Mouse (Mus musculus): ENCODE data around the gene Hopx.
"Not testable (repeated sequence)": the region's sequence is repeated elsewhere in the genome, so short reads cannot be mapped to it uniquely, and the experiment has no call there.

Hopx gene

DNA sequence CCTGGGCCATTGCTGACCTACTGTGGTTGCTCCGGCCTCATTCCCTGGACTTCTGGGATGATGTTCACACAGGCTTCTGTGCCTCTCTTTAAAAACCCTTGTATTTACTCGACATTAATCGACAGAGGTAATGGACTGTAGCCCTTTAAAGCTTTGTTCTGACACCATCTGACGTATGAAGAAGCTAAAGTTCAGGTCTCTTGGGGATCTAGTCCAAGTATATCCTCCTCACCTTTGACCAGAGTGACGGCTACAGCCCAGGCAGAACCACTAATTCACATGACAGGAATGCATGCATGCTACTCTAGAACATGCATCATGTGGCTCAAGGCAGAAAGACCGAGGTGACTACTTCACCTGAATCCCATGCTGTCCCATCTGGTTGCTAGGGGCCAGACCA lies 14.2 kb downstream of the Hopx start:
- DNase-seq (ENCODE audit: low spot score in 2 of 2) = no peak

DNA sequence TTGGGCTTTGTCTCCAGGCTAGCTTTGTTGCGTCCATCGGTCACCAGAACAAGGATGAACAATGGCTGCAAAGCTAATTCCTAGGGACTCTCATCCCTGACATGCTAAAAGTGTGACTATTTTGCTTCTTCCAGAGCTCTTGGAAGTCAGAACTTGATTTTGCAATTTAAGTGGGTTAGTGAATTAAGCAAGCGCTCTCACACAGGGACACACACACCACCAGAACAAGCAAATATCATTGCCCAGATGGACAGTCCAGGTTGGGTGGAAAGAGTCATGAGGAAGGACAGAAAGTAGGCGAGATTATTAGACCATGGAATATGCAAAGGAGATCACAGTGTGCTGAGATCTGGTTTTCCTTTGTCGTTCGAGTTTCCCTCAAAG lies 14.9 kb downstream of the Hopx start:
- no peak for DNase-seq (ENCODE audit: low spot score in 2 of 2)

DNA sequence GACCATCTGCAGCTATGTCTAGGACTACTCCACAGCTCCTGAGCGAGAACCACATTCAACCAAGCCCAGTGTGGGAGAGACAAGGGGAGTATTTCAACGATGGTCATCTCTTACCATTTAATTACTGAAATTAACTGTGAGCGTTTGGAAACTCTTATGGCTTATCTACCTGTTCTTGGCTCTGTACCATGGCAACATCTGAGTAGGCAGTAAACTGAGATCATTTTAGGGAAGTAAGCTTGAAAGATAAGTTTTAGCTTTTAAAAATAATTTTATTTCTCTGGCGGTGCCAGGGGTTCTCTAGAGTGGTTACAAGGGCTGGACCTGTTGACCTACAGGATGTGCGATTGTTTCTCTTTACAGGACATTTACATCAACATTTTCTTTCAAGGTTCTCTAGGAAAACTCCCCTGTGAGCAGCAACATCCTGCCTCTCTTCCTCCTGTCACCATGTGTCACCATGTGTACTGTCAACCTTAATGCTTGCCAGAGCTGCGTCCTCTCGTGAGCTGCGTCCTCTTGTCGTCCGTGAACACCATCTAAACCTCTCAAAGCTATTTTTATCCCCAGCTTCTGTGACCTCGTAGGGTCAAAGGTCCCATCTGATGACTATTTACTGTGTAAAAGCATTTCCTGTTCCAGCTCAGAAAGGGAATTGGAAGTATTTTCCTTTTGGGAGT lies 15.5 kb downstream of the Hopx start:
- DNase-seq (ENCODE audit: low spot score in 2 of 2) = no peak

DNA sequence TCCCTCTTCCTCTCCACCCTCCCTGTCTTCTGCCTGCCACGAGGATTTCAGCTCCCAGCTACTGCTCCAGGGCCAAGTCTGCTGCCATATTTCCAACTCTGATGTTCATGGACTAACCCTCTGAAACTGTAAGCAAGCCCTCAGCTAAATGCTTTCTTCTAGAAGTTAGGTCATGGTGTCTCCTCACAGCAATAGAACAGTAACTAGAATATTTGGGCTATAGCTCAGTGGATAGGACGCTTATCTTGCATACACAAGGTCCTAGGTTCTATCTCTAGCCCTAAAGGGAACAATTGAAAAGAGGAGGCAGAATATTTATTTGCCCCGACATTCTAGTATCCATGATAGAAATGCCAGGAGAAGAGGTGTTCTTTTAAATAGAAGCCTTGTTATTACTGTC lies 16.0 kb downstream of the Hopx start:
- DNase-seq (ENCODE audit: low spot score in 2 of 2) = no peak

DNA sequence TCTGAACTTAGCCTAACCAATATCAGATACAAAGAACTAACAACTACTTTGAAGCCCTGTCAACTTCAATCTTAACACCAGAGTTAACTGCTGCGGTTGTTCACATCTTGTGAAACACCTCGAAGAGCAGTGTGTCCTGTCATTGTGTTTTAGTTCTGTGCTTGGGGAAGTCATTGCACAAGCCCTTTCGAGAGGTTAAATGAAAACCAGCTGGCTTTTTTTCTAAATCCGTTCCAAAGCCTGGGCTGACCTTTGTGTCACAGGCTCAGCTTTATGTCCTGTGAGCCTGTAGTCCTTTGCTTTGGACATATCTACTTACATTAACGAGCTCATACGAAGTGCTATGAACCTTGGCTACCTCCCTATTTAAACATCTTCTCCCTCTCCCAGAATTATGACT lies 17.2 kb downstream of the Hopx start:
- DNase-seq (ENCODE audit: low spot score in 2 of 2) = no peak

DNA sequence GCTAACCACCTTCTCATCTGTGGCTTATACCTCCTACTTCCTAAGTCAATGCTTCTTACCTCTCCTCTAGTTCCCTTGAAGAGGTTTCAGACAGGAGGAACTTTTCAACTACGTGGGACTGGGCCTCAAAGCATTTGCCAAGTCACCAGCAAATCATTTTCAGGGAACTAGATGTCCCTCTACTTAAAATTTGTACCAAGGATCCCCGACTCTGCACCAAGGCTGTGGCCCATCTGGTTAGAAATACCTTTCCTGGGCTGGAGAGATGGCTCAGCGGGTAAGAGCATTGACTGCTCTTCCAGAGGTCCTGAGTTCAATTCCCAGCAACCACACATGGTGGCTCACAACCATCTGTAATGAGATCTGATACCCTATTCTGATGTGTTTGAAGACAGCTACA lies 18.7 kb downstream of the Hopx start:
- DNase-seq (ENCODE audit: low spot score in 2 of 2) = not testable (repeated sequence)

DNA sequence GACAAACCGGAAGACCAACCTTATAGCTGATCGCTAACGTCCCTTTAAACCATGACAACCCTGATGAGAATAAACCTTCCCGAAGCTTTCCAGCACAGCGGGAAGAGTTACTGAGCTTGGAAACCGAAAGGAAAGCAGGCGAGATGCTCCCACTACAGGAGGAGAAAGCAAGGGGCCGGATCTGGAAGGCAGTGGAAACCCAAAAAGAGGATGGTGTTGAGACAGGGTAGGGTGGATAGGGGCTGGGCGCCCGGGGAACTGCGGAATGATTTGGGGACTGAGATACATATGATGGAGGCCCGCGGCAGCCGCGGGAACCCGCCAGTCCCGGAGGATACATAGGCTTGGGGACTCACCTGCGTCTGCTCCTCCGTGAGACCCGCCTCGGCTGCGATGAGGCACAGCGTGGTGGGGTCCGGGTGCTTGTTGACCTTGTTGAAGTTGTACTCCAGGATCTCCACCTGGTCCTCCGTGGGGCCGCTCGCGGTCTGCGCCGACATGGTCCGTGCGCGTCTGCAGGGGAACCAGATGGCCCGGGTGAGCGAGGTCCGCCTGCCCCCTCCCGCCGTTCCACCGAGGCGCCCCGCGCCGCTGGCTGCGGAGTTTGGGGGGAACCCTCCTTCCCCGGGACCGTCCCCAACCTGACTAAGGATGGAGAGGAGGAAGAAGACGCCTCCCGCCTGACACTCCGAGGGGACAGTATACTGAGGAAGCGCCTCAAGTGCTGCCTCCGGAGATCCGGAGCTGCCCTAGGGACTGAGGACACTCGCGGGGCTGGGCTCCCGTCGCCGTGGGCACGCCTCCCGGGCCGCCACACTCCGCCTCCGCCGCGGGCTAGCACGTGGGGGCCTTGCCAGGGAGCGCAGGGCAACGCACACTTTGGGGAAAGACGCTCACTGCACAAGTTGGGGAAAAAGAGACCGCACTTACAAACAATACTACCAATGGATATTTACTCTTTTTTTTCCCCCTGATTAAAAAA lies 20.1 kb downstream of the Hopx start:
- peak in 1 of 2 experiments; percentile 20 for DNase-seq (ENCODE audit: low spot score in 2 of 2)

DNA sequence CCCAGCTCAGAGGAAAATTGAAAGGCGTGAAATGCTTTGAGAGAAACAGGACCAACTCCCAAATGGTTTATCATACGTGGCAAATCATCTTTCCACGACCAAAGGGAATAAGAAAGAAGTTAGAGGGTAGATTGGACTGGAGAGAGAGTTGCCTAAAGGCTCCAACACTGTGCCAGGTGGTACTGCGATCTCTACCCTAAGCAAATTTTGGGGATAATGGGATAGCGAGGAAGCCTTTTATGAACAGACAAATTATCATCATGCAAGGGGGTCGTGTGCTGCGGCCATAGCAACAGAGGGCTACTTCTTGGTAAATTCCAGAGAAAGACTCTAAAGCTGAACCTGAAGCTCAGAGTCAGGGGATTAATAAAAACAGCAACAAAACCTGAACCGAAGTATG lies 21.0 kb downstream of the Hopx start:
- DNase-seq (ENCODE audit: low spot score in 2 of 2) = no peak

DNA sequence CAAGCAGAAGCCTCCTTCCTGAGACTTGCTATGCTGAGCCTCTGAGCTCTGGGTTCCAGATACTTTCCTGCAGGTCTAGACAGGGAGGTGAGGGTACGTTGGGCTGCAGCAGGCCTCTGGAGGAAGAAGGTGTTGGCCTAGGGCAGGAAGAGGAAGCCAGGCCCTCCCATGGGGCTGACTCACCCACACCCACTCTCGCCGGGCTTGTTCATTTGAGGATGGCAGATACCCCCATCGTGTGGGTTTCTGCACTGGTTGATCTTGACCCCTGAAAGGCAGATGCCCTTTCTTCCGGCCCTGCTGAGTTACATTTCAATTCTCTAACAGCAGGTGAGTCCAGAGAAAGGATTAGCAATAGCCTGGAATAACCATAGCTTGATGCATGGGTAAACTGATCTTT lies 22.4 kb downstream of the Hopx start:
- DNase-seq (ENCODE audit: low spot score in 2 of 2) = no peak

DNA sequence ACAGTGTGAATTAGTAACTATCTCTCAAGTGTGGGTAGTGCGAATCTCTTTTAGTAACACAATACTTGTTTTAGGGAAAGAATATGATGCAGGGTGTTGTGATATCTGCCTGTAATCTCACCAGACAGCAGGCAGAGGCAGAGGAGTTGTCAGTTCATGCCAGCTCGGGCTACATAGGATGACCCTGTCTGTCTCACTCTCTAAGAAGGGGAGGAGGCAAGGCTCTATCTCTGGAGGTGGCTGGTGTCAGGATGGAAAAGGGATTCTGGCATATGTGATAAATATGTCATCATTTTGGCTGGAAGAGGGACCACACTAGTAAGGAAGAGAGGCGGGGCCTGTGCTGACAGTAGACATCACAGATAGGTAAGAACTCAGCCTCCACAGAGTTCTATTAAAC lies 23.0 kb downstream of the Hopx start:
- DNase-seq (ENCODE audit: low spot score in 2 of 2) = no peak

DNA sequence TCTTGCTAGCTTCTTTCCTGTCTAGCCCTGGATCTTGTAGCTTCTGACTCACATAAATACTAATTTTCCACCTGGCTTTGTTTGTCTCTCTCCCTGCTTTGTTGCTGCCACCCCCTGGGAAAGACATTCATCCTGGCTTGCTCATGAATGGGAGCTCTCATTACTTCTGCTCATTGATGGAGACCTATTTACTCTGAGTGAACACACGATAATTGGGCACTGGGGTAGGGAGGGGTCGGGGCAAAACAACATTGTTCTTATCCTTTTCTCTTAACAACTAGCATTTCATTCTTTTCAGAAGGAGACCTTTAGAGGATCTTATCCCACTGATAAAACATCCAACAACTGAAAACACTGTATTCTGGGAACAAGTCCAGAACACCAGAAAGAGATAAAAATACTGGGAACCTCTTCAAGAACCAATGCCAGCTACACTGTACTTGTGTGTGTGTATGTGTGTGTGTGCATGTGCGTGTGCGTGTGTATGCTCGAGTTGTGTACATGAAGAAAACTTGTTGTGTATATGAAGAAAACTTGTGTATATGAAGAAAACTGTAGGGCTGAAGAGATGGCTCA lies 24.3 kb downstream of the Hopx start:
- no peak for DNase-seq (ENCODE audit: low spot score in 2 of 2)

DNA sequence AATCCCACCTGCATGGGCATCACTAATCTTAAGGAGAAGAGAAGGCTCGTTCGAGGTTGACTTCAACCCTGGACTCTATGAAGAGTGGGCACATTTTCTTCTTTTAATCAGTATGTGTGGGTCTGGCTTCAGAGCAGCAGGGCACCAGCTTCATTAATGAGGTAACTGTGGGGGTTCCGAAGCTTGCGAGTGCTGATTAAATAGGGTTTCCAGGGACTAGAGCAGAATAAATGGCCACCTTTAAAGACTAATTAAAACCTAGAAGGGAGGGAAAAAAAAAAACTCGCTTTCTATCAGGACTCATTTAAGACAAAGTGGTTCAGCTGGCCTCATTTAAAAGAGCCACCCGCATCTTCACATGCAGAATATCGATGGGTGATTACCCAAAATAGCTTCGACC lies 25.0 kb downstream of the Hopx start:
- DNase-seq (ENCODE audit: low spot score in 2 of 2) = no peak

DNA sequence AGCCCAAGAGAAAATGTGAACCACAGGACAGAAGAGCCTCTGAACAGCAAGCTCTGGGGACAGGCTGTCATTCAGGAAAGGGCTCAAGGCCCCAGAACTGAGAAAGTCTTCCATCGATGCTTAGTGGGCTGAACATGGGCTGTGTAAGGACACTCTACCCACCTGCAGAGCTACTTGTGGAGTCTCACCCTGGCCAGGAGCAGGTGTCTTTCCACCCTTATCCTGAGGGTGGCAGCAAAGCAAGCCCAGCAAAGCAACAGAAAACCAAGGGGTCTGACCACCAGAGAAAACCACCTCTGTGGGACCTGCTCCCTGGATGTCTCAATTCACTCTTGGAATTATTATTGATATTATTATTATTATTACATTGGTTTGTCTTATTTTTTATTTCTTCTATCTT lies 25.6 kb downstream of the Hopx start:
- peak in 1 of 2 experiments; percentile 49 for DNase-seq (ENCODE audit: low spot score in 2 of 2)

DNA sequence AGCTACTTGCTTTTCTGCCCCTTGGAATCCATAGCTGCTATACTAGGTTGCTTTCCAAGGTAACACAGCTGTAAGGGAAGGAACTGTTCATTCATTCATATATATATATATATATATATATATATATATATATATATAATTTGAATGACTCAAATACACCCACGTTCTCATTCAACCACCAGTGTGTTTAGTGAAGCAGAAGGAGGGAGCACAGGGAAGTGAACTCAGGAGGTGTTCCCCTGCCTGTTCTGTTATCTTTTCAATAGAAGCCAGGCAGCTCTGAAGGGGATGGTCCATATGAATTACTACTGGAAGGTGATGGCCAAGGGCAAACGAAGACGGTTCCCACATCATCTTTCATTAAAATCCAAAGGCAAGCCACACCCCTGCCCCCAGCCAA lies 27.8 kb downstream of the Hopx start:
- no peak for DNase-seq (ENCODE audit: low spot score in 2 of 2)

DNA sequence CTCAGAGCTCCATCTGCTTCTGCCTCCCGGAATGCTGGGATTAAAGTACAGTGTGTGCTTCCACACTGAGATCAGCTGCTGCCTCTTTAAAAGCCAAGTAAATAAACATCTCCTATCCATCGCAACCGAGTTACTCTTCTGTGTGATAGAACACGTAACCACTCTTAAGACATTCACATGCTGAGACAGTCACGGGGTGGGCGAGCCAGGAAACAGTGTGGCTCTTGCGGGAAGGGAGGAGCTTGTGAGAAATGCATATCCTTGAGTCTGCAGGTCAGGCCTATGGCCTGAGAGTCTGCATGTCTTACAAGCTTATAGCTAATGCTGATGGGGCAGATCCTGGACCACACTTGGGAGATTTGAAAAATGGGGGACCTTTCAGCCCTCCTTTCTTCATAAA lies 28.4 kb downstream of the Hopx start:
- DNase-seq (ENCODE audit: low spot score in 2 of 2) = no peak

DNA sequence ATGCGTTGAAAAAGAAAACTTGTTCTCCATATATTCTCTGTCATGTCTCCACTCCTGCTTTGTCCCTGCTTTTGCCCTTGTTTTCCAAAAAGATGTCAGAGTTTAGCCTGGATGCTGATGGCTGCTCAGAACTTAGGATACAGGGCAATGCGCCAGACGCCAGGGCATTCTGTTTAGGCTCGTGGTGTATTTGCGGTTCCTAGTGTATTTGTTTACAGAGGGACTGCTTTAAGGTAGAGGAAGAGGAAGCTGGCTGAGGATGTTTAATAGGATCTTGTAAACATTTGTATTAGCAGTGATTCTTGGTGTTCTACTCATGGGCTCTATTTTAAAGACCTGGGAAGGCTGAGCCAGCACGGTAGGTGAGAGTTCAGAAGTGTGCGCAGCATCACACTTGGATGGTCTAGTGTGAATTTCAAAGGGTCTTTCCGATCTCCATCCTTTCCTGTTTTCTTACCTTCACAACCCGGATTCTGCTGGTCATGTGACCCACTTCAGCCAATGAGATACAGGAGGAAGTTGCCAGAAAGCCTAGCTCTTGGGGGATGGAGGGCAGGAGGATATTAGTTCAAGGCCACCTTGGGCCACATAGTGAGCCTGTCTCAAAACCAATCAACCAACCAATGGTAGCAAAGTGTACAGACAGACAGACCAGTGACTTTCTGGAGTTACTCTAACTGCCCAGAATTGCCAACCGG lies 29.0 kb downstream of the Hopx start:
- DNase-seq (ENCODE audit: low spot score in 2 of 2) = no peak

DNA sequence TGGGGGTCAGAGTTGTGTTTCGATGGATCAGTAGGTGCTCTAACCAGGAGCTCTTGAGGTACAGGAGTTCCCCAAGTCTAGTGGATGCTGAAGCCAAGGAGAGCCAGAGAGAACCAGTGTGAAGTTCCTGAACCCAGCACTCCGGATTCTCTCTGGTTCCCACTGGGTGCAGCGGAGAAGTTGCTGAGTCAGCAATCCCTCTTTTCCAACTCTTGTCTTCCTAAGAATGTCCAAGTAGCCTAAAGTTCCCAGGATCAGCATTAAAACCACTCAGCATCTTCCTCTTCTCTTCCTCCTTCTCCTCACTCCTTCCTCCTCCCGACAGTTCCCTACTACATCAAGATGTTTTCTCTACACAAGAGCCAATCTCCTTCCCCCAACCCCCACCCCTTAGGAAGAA lies 30.5 kb downstream of the Hopx start:
- DNase-seq (ENCODE audit: low spot score in 2 of 2) = no peak

DNA sequence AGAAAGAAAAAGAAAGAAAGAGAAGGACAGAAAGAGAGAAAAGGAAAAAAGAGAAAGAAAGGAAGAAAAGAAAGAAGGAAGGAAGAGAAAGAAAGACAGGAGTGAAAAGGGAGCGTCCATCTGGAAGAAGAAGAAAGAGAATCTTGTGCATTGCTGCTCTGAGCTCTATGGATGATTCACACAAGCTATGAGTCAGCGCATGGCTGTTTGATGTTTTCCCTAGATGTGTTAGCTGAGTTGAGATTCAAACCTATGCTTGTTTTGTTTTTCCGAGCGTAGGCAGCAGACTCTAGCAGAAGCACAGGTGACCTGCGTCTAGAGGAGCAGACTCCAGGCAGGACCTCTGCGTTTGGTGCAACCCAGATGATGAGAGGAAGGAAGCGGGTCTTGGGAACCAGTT lies 32.2 kb downstream of the Hopx start:
- no peak for DNase-seq (ENCODE audit: low spot score in 2 of 2)

DNA sequence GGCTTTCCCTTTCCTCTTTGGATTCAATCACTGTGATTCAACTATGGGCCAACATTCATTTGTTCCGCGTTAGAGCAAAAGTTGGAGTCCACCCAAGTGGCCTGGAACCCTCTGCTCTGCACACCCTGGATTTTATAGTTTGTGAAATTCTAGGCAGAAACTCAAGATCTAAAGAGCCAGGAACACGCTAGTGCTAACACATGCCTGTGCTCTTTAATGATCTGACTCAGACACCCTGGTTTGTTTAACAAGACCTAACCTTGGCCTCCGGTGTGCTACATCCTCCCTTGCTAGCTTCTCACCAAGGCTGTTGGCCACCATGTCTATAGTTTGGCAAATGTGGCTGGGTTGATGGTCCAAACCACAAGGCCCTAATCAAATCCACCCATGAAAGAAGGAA lies 34.2 kb downstream of the Hopx start:
- DNase-seq (ENCODE audit: low spot score in 2 of 2) = no peak

DNA sequence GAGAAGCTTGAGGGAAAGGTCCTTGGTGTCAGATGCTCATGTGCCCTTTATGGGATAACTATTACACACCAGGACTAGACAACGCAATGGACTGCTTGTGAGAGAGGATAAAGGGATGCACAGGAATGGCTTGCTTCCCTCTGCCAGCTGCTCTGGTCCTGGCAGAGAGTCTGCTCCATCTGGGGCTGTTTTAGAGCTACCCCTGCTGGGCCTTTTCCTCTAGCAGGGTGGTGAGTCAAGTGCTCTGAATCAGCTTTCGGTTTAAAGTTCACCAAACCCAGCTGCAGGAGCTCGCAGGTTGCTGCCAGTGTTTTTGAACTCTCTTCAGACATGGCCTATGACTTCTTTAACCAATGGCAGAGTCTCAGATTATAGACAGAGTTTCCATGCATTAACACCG lies 39.0 kb downstream of the Hopx start:
- no peak for DNase-seq (ENCODE audit: low spot score in 2 of 2)

DNA sequence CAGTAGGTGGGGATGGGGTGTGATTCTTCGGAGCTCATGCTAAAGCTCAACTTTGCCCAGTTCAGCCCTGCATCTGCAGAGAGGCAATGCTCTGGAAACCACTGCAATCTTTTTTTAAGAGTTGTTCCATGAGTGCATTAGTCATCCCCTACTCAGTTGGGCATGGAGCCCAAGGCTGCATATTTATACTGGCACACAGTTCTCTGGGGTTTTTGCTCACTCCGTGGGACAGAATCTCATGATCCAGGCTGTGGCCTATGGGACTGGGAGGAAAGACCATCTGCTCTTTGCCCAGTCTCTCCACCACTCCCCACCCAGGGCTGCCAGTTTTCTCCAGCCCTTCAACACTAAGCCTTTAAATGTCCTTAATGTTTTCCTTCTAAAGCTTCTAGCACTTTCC lies 40.0 kb downstream of the Hopx start:
- DNase-seq (ENCODE audit: low spot score in 2 of 2) = peak in 1 of 2 experiments; percentile 25

DNA sequence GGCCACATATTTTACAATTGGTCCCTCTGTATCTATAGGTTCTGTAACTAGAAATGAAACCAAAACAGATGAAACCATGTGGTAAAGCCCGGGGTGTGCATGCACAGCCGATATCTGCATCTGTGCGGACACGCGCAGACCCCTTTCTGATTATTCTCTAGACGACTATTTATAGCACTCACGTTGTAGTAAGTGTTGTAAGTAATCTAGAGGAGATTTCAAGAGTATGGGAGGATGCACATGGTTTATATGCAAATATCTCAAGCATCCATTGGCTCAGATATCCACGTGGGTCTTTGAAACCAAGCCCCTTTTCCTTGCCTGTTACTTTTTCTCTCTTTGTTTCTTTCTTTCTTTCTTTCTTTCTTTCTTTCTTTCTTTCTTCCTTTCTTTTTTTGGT lies 41.1 kb downstream of the Hopx start:
- DNase-seq (ENCODE audit: low spot score in 2 of 2) = no peak

Measured in frontal cortex, postnatal 14 days (tissue).